Mouse (Mus musculus) megakaryocyte, adult 5-6 weeks (primary cell): ENCODE results near the gene Rrbp1. TPM values are rescaled to one million over a fixed set of nuclear protein-coding genes. Genes with fewer than 3 reads are reported as not detected.
A peak's percentile ranks its signal among the peaks of the same experiment; 100 is the strongest.

Experiments used
- ATAC-seq: 2 replicates; pipeline ENCODE4 v1.8.0; 2016; ENCODE audit warnings: mild to moderate bottlenecking, inconsistent platforms; ENCODE audit not compliant: poor library complexity, severe bottlenecking
- total RNA-seq, 2 experiments: library from RNA; stranded (forward) in 1 of 2; stranded (reverse) in 1 of 2; fragments of 153-499, 151-499 nt in 1 of 2; fragments of 221-1000, 200-1000 nt in 1 of 2; gene quantifications; 2 replicates each; pipeline versions ENCODE4 v1.2.3 to v1.2.4; 2015 to 2017

Gene Rrbp1
- total RNA-seq, 2 experiments from 2014 or later: 173 to 215 TPM

DNA sequence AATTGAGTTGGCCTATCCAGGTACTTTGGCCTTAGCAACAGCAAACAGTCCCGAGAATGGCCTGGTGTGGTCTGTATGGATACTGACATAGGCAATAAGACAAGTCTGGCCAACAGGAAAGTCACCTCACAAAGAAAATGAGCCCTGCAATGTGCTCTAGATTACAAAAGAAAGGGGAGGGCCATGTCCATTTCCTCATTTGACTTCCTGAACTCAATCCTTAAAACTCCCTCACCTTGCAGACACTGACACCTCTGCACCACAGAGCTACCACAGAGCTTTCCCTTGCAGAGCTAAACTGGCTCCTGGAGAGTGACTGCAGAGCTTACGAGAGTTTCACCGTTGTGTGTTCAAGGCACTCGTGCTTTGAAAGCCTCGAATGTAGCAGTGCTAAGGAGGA lies 48.9 kb downstream of the Rrbp1 start:
- peak; percentile 88 for ATAC-seq

DNA sequence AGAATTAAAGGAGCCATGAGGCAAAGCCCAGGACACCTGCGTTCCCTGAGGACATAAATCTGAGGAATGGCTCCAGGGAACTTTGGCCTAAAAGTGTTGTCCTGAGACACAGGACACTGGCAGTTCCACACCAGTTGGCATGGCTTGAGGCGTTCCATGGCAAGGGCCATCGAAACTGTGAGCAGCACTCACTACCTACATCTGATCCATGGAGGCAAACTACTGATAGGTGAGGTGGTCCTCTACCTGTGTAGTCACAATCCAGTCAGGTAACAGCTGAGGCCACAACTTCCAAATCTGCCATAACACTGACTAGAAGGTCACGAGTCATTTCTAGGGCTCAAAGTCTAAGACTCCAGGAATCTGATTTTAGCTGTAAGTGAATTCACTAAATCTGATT lies 55.3 kb downstream of the Rrbp1 start:
- ATAC-seq: no peak

DNA sequence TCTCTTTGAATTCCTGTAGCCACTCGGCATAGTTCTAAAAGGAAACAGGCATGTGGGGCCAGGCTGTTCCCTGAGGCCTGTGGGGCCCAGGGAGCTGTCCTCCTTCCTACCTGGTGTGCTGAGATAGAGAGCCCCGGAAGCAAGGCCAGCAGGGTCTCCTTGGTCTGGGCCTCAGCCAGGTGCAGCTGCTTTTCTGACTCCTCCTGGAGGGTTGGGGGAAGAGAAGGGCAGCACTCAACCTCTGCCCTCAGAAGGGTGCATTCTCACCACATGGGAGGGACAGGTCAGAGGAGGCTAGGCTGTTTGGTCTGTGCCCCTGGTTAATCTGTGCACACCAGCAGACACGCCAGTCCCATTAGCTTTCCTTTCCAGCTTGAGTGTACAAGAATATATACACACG lies 56.1 kb downstream of the Rrbp1 start:
- ATAC-seq: no peak

DNA sequence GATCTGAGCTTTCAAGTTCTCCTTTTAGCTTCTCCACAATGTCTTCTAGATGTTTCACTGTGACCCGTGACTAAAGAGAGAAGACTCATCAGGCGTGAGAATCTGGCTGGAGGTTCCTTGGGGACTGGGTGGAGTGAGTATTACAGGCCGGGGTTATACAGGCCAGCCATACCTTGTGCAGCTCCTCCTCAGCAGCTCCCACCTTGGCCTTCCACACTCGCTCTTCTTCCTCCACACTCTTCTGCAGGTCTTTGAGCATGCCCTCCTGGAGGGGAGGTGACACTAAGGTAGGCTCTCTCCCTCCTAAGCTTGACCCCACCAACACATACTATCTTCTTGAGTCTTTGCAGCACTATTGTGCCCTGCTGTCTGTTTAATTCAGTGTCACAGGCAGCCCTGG lies 57.1 kb downstream of the Rrbp1 start:
- no peak for ATAC-seq

DNA sequence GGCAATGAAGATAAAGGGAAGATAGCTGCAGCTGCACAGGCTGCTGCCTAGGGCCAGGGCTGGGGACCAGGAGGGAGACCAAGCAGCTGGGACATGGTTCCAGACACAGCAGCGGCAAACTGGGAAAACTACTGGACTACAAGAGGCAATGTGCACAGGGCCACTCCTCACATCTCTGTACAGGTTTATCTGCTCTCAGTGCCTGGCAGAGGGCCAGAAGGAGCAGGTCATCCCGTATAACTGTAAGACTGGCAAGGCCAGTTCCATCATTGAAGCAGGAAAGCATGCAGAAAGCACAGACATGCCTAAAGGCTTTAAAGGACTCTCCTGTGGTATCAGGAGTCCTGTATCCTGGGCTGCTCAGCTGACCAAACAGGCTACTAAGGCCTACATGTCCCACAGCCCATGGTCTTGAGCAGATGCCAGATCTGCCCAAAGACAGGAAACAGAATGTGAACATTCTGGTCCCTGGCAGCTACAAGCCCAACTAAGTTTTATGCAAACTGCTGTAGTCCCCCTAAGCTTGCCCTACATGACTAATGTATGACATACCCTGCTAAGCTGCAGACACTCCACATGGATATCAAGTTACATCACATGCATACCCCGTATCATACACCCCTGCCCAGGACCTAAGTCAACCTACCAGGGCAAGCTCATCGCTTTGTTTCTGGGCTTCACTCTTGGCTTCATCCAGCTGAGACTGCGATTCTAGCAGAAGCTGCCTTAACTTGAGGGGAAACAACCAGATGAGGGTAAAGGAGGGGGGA lies 59.3 kb downstream of the Rrbp1 start:
- no peak for ATAC-seq

DNA sequence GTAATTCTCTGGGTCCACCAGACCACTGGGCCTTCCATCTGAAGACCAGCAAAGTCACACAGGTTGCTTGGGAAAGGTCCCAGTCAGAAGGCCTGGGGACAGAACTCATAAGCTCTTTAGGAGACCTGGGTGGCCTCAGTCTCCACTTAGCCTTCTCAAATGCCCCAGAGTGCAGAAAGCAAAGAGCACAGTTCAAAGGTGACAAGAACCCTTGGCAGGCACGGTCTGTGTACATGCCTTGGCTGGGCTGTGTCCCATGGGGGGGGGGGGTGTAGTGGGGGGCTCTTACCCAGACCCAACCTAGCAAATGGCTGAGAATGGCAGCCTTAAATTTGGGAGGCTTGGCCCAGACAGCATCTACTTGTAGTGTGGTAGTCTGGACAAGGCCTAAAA lies 60.0 kb downstream of the Rrbp1 start:
- no peak for ATAC-seq

DNA sequence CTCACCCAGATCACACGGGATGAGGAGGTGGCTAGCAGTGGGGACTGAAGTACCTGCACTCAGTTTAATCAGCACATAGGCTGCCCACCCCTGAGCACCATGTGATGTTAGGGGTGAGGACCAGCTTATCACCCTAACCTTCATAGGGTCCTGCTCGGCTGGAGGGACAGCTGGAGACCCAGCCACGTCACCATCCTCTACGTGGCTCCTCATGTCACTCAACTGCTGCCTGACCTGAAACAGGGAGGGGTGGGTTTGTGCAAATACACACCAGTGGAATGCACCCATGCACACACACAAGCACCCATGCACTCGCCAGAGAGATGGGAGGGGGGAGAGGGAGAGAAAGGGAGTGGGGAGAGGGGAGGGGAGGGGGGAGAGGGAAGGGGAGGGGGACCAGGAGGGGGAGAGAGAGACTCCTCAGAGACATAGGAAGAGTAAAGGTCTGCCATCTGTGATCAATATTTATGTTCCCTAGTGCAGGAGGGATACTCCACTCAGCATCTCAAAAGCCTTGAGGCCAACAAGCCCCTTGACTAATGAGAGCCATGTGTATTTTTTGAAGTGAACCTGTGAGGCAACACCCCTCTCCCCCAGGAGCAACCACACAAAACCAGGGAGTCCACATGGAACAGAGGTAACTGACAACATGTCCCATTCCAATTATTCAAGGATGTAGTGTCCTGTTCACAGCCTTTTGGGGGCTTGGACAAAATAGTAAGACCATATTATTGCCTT lies 60.6 kb downstream of the Rrbp1 start:
- no peak for ATAC-seq

DNA sequence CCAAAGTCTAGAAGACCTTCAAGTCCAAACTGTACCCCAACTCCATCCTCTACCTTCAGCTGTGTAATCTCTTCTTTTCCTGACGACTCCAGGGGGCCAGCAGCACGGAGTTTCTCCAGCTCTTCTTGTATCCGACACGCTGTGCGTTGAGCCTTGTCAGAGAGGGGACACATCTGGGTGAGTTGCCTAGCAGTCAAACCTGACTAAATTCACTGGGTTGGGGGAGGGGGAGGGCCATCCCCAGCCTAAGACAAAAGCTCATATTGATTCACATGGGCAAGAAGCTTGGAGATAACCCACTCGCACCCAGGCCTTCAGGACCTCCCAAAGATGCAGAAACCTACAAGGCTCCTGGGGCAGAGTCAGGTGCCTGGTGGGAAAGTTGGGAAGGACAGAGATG lies 61.8 kb downstream of the Rrbp1 start:
- ATAC-seq: no peak

DNA sequence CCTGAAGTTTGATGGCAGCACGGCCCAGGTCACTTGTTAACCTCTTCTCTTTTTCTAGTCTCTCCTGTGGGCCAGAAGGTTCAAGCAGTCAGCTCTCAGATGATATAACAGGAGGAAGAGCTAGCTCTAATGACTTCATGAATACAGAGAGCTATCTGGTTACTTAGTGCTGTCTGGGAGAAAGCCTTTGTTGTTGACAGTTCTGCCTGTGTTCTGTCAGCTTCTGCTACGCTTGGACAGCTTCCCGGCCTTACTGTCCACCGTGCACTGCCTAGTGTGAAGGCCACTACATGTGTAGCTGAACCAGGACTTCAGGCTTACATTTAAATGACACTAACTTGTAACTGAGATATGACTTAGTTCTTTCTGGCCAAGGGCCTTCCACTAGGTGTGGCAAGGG lies 62.6 kb downstream of the Rrbp1 start:
- no peak for ATAC-seq

DNA sequence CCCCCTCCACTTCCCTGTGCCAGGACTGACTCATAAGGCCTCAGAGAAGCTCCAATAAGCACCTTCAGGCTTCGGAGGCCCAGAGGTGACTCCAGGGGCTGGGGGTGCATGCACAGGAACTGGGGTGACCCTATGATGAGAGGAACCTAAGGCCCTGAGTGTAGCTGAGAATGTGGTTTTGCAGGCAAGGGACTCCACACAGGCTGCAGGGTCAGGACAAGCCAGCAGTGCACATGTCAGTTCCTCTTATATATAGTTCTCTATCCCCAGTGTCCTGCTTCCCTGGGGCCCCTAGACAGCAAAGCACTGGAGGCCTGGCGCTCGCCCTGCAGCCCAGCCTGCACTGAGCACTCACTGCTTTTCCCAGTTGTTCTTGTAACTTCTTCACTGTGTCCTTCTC lies 63.1 kb downstream of the Rrbp1 start:
- ATAC-seq: 0 out of 2 replicates have a peak, but pooled peaks have one; percentile 7

DNA sequence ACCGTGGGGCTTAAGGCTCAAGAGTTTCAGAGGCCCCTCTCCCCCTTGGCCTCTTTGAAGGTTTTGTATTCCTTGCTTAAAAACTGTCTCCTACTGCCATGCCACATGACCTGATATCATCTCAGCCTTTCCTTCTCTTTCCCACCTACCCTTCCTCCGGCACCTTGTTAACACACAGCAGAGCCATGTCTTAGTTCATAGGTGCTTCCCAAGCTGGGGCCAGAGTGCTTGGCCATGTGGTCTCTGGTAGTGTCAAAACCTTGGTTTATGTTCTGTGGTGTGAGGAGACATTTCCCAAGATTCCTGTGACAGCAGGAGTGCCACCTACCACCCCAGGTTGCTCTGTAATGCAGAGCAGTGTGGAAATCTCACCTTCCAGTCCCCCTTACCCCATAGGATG lies 64.7 kb downstream of the Rrbp1 start:
- ATAC-seq: no peak

DNA sequence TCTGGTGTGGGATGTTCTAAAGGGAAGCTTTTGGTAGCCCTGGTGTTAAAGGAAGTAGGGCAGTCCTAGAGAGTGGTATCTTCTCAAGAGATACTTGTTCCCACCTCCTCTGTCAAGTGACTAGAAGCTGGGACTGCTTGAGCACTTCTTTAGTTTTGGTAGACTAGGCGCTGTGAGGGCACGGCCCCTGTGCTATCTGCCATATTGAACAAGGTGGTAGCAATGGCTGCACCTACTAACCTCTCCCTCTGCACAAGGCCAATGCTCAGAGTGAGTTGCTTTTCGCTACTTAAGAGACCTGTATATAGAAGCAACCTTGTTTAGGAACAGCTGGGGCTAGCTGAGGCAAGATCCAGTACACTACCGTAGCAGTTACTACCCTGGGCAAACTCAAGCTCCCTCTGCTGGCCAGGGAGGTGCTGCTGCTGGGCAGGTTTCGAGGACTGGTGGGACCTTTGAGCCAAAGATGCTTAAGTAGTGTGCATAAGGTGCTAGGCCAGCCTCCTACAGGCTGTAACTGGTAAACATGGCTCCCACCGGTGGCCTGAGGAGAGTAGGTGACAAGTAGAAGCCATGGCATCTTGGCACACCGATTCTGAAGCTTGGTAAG lies 65.5 kb downstream of the Rrbp1 start:
- peak; percentile 51 for ATAC-seq

DNA sequence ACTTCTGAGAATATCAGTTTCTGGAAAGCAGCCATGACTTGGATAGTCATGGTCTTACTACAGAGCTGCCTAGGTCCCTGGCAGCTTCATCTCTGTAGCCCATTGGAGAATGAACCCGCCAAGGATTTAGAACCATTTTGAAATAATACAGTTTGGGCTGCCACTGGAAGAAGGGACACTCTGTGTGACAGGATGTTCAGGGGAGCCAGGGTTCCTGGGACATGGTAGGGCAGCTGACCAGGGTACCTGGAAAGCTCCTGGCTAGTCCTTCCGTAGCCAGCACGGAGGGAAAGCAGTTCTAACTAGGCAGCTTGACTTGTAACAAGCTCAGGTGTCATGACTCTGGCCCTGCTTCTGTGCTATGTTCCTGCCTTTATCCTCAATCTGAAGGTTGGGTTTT lies 66.3 kb downstream of the Rrbp1 start:
- no peak for ATAC-seq

DNA sequence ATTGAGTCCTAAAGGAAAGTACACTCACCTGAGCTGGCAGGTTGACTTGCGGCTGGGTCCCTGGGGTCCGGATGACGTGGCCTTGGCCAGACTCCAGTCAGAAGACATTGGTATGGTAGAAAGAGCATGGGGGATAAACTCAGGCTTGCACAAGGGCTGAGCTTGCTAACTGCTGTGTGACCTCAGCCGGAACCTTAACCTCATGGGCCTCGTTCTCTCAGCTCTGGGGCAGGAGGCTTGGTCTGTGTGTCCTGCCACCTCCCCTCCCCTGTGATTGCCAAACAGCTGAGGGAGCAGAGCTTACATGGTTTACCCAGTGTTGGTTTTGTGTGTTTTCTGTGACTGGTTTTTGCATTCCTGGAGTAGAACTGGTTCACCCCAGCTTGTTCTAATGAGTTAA lies 70.7 kb downstream of the Rrbp1 start:
- ATAC-seq: peak; percentile 43

DNA sequence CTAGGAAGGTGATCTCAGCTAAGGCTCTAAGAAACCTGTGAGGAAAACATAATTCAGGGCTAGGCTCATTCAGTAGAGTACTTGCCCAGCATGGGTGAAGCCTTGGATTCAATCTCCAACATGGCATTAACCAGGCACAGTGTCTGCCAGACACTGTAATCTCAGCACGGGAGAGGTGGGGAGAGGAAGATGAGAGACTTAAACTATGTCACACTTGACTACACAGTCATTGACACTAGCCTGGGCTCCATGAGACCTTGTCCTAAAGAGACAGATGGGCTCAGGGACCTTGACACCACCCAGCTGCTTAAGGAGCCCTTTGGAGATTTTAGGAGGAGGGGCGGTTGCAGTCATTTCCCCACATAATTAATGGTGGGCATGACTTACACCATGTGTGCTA lies 73.2 kb downstream of the Rrbp1 start:
- no peak for ATAC-seq

DNA sequence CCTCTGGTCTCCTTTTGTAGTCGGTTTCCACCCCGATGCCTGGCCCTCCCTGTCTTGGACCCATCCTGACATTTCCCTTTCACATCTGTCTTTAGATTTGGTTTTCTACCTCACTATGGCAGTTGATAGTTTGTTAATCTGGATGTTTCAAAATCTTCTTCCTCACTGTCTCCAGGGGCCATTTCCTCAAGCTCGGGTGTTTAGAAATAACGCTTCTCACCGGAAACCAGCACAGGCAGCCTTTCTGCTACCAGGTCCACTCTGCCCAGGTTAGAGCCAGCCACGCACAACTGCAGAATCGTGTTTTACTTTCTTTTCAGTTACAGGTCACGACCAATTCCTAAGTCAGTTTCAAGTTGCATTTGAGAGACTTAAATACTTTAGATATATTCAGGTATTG lies 76.6 kb downstream of the Rrbp1 start:
- peak; percentile 82 for ATAC-seq

DNA sequence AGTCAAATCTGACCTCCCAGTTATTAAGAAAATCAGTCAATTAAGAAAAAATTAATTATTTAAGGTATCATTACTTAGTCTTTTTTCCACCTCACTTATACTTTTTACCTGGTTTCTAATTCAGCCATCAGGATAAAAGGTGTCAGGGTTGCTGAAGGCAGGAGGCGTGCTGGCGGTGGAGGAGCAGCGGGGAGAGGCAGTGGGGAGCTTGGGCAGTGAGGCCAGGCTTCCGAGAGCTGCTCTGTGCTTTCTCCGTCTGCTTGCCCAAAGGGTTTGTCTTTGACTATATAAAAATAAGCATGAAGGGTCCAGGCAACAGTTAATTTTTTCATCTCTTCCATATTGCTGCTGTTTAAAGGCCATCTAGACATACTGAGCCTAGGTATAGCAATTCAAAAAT lies 77.5 kb downstream of the Rrbp1 start:
- ATAC-seq: no peak

DNA sequence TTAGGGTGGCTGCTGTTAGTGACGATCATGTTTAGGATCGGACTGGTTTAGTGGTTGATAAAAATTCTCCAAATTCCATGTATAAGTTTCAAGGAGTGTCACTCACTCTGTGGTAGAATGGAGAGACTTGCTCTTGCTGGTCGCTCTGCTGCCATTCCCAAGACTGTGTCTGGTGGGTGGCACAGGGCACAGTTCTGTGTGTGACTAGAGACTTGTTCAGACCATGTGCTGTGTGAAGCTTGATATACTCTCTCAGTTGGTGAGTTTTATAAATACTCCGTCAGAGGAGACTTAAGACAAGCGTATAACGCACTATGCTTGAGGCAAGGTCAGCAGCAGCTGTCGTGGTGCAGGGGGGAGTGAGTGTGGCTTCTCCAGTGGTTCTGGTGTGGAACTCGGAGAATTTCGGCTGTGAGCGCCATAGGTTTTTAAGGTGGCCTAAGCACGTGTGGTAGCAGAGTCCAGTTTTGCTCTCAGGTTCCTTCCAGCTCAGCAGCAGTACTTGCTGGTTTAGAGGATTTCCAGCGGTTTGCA lies 78.7 kb downstream of the Rrbp1 start:
- no peak for ATAC-seq

DNA sequence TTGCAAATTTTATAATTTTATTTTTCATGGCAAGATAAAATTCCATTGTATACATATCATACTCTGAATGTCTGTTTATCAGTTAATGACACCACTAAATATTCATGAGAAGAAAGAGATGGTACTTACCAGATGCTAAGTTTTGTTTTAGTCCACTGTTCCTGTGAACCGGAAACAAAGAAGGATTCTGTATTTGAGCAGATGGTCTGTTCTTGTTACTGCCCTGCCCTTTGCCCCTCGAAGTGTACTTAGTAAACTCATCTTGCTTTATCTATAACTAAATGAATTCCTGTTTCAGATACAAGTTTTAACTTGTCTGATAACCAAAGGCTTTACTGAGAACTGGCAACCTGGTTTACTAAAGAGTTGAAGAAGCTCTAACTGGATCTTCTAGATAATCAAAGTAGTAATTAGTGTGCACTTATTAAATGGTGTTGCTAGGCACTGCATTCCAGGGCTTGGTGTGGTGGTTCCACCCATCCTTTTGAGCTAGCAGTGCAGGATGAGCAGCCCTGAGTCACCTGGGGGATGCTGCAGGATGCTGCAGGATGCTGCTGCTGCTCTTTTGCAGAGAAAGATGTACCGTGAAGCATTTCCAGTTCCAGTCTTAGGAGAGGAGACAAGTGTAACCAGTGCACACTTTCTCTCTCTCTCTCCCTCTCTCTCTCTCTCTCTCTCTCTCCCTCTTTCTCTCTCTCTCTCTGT lies 81.3 kb downstream of the Rrbp1 start:
- no peak for ATAC-seq

DNA sequence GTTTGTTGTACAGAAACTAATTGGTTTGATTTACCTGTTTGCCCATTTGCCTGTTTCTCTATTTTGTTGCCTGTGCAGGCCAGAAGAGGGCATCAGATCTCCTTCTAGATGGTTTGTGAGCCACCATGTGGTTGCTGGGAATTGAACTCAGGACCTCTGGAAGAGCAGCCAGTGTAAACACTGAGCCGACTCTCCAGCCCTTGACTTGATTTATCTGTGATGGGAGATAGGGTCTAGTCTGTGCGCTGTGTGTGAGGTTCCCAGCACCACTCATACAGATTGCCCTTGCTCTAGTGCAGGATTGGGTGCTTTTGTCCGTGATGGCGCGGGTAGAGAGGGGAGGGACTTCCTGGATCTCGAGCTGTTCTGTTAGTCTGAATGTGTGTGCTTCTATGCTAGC lies 85.2 kb downstream of the Rrbp1 start:
- no peak for ATAC-seq

DNA sequence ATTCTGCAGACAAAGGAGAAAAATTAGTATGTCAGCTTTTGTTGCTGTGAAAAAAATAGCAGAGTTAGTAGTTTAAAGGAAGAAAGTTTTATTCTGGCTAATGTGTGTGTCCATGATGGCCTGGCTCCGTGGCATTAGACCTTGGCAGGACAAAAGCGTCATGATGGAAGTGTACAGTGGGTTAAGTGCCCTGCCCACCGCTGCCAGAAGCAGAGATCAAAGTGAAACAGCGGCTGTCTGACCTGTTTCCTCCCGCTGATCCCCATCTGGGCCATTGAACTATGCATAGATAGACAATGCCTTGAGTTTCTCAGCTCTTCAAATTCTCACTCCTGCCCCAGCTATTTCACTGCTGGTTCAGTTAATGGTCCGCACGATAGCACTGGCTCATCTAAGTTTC lies 87.0 kb downstream of the Rrbp1 start:
- ATAC-seq: peak; percentile 23; the same call in 1 of the 2 replicates
